Mouse (Mus musculus) heart, adult 18-20 months (tissue): ENCODE measurements around the gene Ubxn6. TPM values are rescaled to one million over a fixed set of nuclear protein-coding genes. Genes with fewer than 3 reads are reported as not detected.
"Not testable (repeated sequence)": the region's sequence is repeated elsewhere in the genome, so short reads cannot be mapped to it uniquely, and the experiment has no call there.

ENCODE experiments used
- DNase-seq, 2 experiments: peaks; one replicate each; pipeline ENCODE4 v3.0.0; 2021 to 2022; ENCODE audit warnings: mixed read lengths in 1 of 2
- long read RNA-seq, 2 experiments: library from polyadenylated mRNA; stranded (forward); transcript quantifications; one replicate each; pipeline ENCODE4 v2.0.0; 2021
- total RNA-seq, 2 experiments: library from RNA; stranded (reverse); gene quantifications; 2 replicates each; pipeline ENCODE4 v1.2.3; 2021

The Ubxn6 gene
- total RNA-seq = 10 to 100 TPM; 51.4 to 57.0 TPM
- long read RNA-seq, experiment 1, transcript Ubxn6-201 (11 exons, 2,949 nt) = major isoform, 73 of 78 reads
- long read RNA-seq, experiment 1, partial matches to known transcripts = 2 of 78 reads
- long read RNA-seq, experiment 1, other reads (novel, unspliced or antisense) = 2 of 78 reads
- long read RNA-seq, experiment 2, transcript Ubxn6-201 (11 exons, 2,949 nt) = major isoform, 25 of 32 reads
- long read RNA-seq, experiment 2, partial matches to known transcripts = 4 of 32 reads
- long read RNA-seq, experiment 2, other reads (novel, unspliced or antisense) = 3 of 32 reads

- DNase-seq = peak; percentile 98
Observed at GRCm38 (mm10) chr17:56074827-56075208, at the start of gene Ubxn6. Gene Ubxn6 (minus strand): TSS chr17:56075028.

GRCm38 (mm10) chr17:56123681-56124340, 49.0 kb upstream of the Ubxn6 start:
- DNase-seq = peak in 1 of 2 experiments; percentile 18

- DNase-seq = peak in 1 of 2 experiments; percentile 14
Observed at GRCm38 (mm10) chr17:56123161-56123560, 48.3 kb upstream of the Ubxn6 start.

- DNase-seq = no peak
Observed at GRCm38 (mm10) chr17:56121826-56122225, 47.0 kb upstream of the Ubxn6 start, which contains the start of gene Lrg1. Gene Lrg1 (minus strand): TSS chr17:56122001.

- peak; percentile 83 for DNase-seq
Observed at GRCm38 (mm10) chr17:56119981-56120880, 45.4 kb upstream of the Ubxn6 start.

- DNase-seq = peak in 1 of 2 experiments; percentile 53
Observed at GRCm38 (mm10) chr17:56119431-56119830, 44.6 kb upstream of the Ubxn6 start.

- peak; percentile 84 to 87 for DNase-seq
Observed at GRCm38 (mm10) chr17:56117251-56117710, 42.5 kb upstream of the Ubxn6 start, which contains the start of gene Plin5. Gene Plin5 (minus strand): TSS chr17:56117596.

- peak in 1 of 2 experiments; percentile 28 for DNase-seq
Observed at GRCm38 (mm10) chr17:56116193-56116592, 41.4 kb upstream of the Ubxn6 start.

GRCm38 (mm10) chr17:56112743-56113142, 37.9 kb upstream of the Ubxn6 start:
- no peak for DNase-seq

- DNase-seq = peak; percentile 68 to 83
Observed at GRCm38 (mm10) chr17:56111864-56112263, 37.0 kb upstream of the Ubxn6 start.

- DNase-seq = peak in 1 of 2 experiments; percentile 16
Observed at GRCm38 (mm10) chr17:56111021-56111420, 36.2 kb upstream of the Ubxn6 start.

- DNase-seq = peak; percentile 70 to 83
Observed at GRCm38 (mm10) chr17:56110571-56110970, 35.7 kb upstream of the Ubxn6 start.

- peak; percentile 81 to 85 for DNase-seq
Observed at GRCm38 (mm10) chr17:56109219-56110051, 34.6 kb upstream of the Ubxn6 start, which contains the start of gene Plin4. Gene Plin4 (minus strand): TSS chr17:56109803.

GRCm38 (mm10) chr17:56108334-56109044, 33.7 kb upstream of the Ubxn6 start:
- DNase-seq = peak; percentile 89 to 93

- DNase-seq = no peak
Observed at GRCm38 (mm10) chr17:56107736-56108135, 32.9 kb upstream of the Ubxn6 start.

GRCm38 (mm10) chr17:56106981-56107380, 32.2 kb upstream of the Ubxn6 start:
- DNase-seq = peak in 1 of 2 experiments; percentile 34

- DNase-seq = not testable (repeated sequence)
Observed at GRCm38 (mm10) chr17:56106436-56106835, 31.6 kb upstream of the Ubxn6 start.

- peak in 1 of 2 experiments; percentile 49 for DNase-seq
Observed at GRCm38 (mm10) chr17:56104821-56105220, 30.0 kb upstream of the Ubxn6 start.

- peak in 1 of 2 experiments; percentile 62 for DNase-seq
Observed at GRCm38 (mm10) chr17:56103465-56104285, 28.8 kb upstream of the Ubxn6 start.
